Mouse (Mus musculus): ENCODE results near the gene 4930438A08Rik.
A peak's percentile ranks its signal among the peaks of the same experiment; 100 is the strongest.

GRCm38 (mm10) chr11:58301837-58302754, 27.5 kb downstream of the 4930438A08Rik start:
- peak; percentile 29 for TF ChIP-seq CTCF (conservative IDR thresholded peaks at IDR 0.05; ENCODE audit: low read length)
- TF ChIP-seq NANOG (IDR thresholded peaks at IDR 0.05; ENCODE audit: borderline replicate concordance, low read length), result no peak
